Mouse (Mus musculus) hindbrain, embryonic 12.5 days (tissue): ENCODE data around the gene Gm17124. TPM values are rescaled to one million over a fixed set of nuclear protein-coding genes. Genes with fewer than 3 reads are reported as not detected.
"Not testable (repeated sequence)": the region's sequence is repeated elsewhere in the genome, so short reads cannot be mapped to it uniquely, and the experiment has no call there.

ENCODE experiments used
- ATAC-seq: fragments of 200-750 bp; cut with Nextera tagmentation; 2 replicates; pipeline ENCODE4 v1.8.0; 2017; ENCODE audit warnings: moderate TSS enrichment; ENCODE audit not compliant: low FRiP score
- H3K27ac ChIP-seq: fragments of 300-500 bp; sonication (generic); 2 replicates; pipeline ENCODE4 v1.5.1; 2016; ENCODE audit warnings: mild to moderate bottlenecking
- H3K27me3 ChIP-seq: fragments of 300-500 bp; sonication (generic); 2 replicates; pipeline ENCODE4 v1.6.1; 2016; ENCODE audit warnings: mild to moderate bottlenecking
- H3K36me3 ChIP-seq: fragments of 300-500 bp; sonication (generic); 2 replicates; pipeline ENCODE4 v1.6.1; 2016; ENCODE audit warnings: mild to moderate bottlenecking
- H3K4me1 ChIP-seq: fragments of 300-500 bp; sonication (generic); 2 replicates; pipeline ENCODE4 v1.6.1; 2016
- H3K4me2 ChIP-seq: fragments of 300-500 bp; sonication (generic); replicated peaks from 2 replicates; pipeline ENCODE4 v1.6.1; 2016; ENCODE audit warnings: mild to moderate bottlenecking
- H3K4me3 ChIP-seq: fragments of 300-500 bp; sonication (generic); 2 replicates; pipeline ENCODE4 v1.5.1; 2016; ENCODE audit warnings: mild to moderate bottlenecking
- H3K9ac ChIP-seq: fragments of 300-500 bp; sonication (generic); 2 replicates; pipeline ENCODE4 v1.6.1; 2016; ENCODE audit warnings: mild to moderate bottlenecking, moderate library complexity
- H3K9me3 ChIP-seq: fragments of 300-500 bp; sonication (generic); replicated peaks from 2 replicates; pipeline ENCODE4 v1.6.1; 2016; ENCODE audit warnings: mild to moderate bottlenecking
- WGBS: fragments of 180-500 bp; shearing (Covaris S2); methylation state at CpG from one replicate; pipeline ENCODE4 v1.1.7; 2016; 5-methylcytosine and 5-hydroxymethylcytosine counted together
- microRNA-seq: library from miRNA; unstranded; fragments of <30 nt; microRNA quantifications from one replicate; pipeline ENCODE4, GENCODE M21; 2017
- polyA plus RNA-seq: library from polyadenylated mRNA; unstranded; fragments of >200 nt; fragmentation: Nextera tagmentation; extraction: Ambion mirVana; gene quantifications from 2 replicates; pipeline ENCODE4 v1.2.1, GENCODE M21; 2016

Gm17124 gene
- not detected in 2 replicates for polyA plus RNA-seq

- H3K9me3 ChIP-seq, H3K4me3 ChIP-seq, H3K36me3 ChIP-seq, H3K27ac ChIP-seq, H3K9ac ChIP-seq, ATAC-seq, H3K4me1 ChIP-seq, H3K27me3 ChIP-seq, H3K4me2 ChIP-seq: not testable (repeated sequence)
- no CpG with 5 or more reads among the region's 3 CpGs for WGBS
These were observed at the start of gene Gm17124 for GRCm38 (mm10) chr14:42599782-42600181. Gm17124 (minus strand) TSS chr14:42599882.

DNA sequence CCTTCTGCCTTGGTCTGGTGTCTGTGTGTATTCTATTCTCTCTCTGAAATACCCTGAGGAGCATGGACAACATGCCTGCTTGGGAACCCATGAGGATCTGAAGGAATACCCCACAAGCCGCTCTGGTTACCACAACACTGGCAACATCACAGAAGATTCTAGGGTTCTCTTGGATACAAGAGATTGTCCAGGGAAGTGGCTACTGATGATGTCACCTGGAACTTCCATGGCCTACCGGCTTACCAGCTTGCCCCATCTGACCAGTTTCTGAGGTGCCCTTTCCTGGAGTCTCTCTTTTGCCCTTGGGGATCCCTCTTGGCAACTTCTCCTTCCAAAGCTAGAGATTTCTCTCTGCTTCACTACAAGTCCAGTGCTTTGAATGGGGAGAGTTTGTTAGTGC, 42.1 kb upstream of the Gm17124 start, which contains the start of gene Gm3633:
Gene Gm3633, minus strand, starts transcription at position 101 of the 400 bp plus-strand sequence.
- H3K9ac ChIP-seq, H3K4me1 ChIP-seq, H3K4me3 ChIP-seq, H3K36me3 ChIP-seq, H3K4me2 ChIP-seq, H3K27ac ChIP-seq, H3K9me3 ChIP-seq, ATAC-seq, H3K27me3 ChIP-seq: not testable (repeated sequence)
- no CpG with 5 or more reads among the region's 2 CpGs for WGBS

Small RNA genes within 50 kb of the gene (microRNA-seq; reads per million reads assigned to microRNA genes)
- gene Gm23620 (not detected), gene Gm25228 (not detected)

Other genes starting within 250 kb of the Gm17124 start
- not detected in 2 replicates for gene Gm8005, start 160.2 kb downstream of the Gm17124 start, polyA plus RNA-seq
- gene Gm8011, start 136.0 kb downstream of the Gm17124 start, polyA plus RNA-seq = not detected in 2 replicates
- not detected in 2 replicates for gene Gm8020, start 97.5 kb downstream of the Gm17124 start, polyA plus RNA-seq
- gene Gm8024, start 75.6 kb downstream of the Gm17124 start, polyA plus RNA-seq = not detected in 2 replicates
- not detected in 2 replicates for gene Gm3633, start 42.0 kb upstream of the Gm17124 start, polyA plus RNA-seq
- gene Gm10378, start 56.1 kb upstream of the Gm17124 start, polyA plus RNA-seq = not detected in 2 replicates
- gene Gm3015, start 168.9 kb upstream of the Gm17124 start, polyA plus RNA-seq = not detected in 2 replicates
- gene Gm10377, start 198.1 kb upstream of the Gm17124 start, polyA plus RNA-seq = not detected in 2 replicates